Mouse (Mus musculus) liver, embryonic 16.5 days (tissue): ENCODE data around the gene Rcc1. TPM values are rescaled to one million over a fixed set of nuclear protein-coding genes. Genes with fewer than 3 reads are reported as not detected.
A peak's percentile ranks its signal among the peaks of the same experiment; 100 is the strongest.

Experiments
- ATAC-seq: fragments of 200-750 bp; cut with Nextera tagmentation; 2 replicates; pipeline ENCODE4 v1.8.0; 2017; ENCODE audit warnings: low read depth, mild to moderate bottlenecking, moderate number of reproducible peaks, moderate library complexity
- H3K27ac ChIP-seq: fragments of 300-500 bp; sonication (generic); 2 replicates; pipeline ENCODE4 v1.5.1; 2014; ENCODE audit warnings: mild to moderate bottlenecking, low read length
- H3K27me3 ChIP-seq: fragments of 300-500 bp; sonication (generic); 2 replicates; pipeline ENCODE4 v1.6.1; 2014; ENCODE audit warnings: low read depth, low read length, mixed read lengths; ENCODE audit not compliant: control insufficient read depth, insufficient read depth
- H3K36me3 ChIP-seq: fragments of 300-500 bp; sonication (generic); 2 replicates; pipeline ENCODE4 v1.6.1; 2014; ENCODE audit warnings: mild to moderate bottlenecking; ENCODE audit not compliant: control insufficient read depth, insufficient read depth
- H3K4me1 ChIP-seq: fragments of 300-500 bp; sonication (generic); 2 replicates; pipeline ENCODE4 v1.6.1; 2014; ENCODE audit warnings: low read depth, low read length, mixed read lengths; ENCODE audit not compliant: control insufficient read depth
- H3K4me2 ChIP-seq: fragments of 300-500 bp; sonication (generic); 2 replicates; pipeline ENCODE4 v1.6.1; 2014; ENCODE audit warnings: low read depth, low read length, mixed read lengths
- H3K4me3 ChIP-seq: fragments of 300-500 bp; sonication (generic); 2 replicates; pipeline ENCODE4 v1.5.1; 2014; ENCODE audit warnings: low read depth, mild to moderate bottlenecking, low read length
- H3K9ac ChIP-seq: fragments of 300-500 bp; sonication (generic); 2 replicates; pipeline ENCODE4 v1.6.1; 2014; ENCODE audit warnings: low read depth, low read length
- H3K9me3 ChIP-seq: fragments of 300-500 bp; sonication (generic); replicated peaks from 2 replicates; pipeline ENCODE4 v1.6.1; 2016; ENCODE audit warnings: low read length; ENCODE audit not compliant: control insufficient read depth
- WGBS: fragments of 180-500 bp; shearing (Covaris S2); extraction: QIAGEN DNeasy Blood & Tissue Kit; methylation state at CpG from one replicate; pipeline ENCODE4 v1.1.7; 2014; ENCODE audit not compliant: insufficient replicate concordance; 5-methylcytosine and 5-hydroxymethylcytosine counted together
- polyA plus RNA-seq: library from polyadenylated mRNA; unstranded; fragments of >200 nt; fragmentation: Nextera tagmentation; extraction: Ambion mirVana; gene quantifications from 2 replicates; pipeline ENCODE4 v1.2.1, GENCODE M21; 2015

The Rcc1 gene
- polyA plus RNA-seq = 41.3 and 44.2 TPM in 2 replicates

DNA sequence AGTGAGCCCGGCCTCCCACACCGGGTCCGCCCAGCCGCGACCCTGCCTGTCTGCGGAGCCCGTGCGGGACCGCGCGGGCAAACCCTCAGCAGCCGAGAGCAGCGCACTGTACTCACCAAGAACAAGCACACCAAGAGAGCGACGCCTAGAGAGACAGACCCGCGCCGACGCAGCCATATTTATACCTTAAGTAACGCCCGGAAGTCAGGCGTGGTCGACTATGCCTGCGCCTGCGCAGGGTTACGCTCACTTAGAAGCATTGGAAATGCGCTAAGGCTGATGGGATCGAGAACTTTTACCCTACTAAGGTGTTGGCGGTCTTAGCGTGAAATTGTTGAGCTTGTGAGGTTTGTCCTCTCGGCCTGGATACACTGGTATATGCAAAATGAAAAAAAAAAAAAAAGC lies at the start of gene Rcc1:
Gene Rcc1, minus strand, starts transcription at position 125 of the 405 bp plus-strand sequence.
- under 1% methylated on average over 31 of the region's 31 CpGs for WGBS

DNA sequence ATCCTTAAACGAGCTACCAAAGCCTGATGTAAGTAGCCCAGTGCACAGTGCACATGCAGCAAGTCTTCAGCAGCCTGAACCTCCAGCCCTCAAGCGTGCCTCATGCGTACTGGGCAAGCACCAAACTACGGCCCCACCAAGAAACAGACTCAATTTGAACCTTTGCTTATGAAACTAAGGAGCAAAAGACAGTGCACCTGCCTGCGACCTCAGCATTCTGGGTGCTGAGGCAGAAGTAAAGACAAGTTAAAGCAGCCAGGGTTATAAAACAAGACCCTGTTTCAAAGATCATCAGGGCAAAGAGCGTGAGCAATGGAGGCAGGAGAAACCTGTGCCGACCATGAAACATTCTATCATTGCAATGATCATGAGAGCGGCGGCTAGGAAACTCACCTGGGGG lies 47.6 kb upstream of the Rcc1 start:
- 83% methylated on average over 9 of the region's 9 CpGs for WGBS
- H3K4me3 ChIP-seq = no peak overlapping the region
- H3K9me3 ChIP-seq = no peaks in the 10 kb centered on the region
- H3K4me1 ChIP-seq = peaks cover 25% of the 10 kb centered on the region
- H3K27me3 ChIP-seq = no peaks in the 10 kb centered on the region
- no peaks in the 10 kb centered on the region for H3K36me3 ChIP-seq
- no peak overlapping the region for H3K27ac ChIP-seq
- no peak overlapping the region for H3K9ac ChIP-seq
- H3K4me2 ChIP-seq = no peak overlapping the region
- no peak for ATAC-seq

More for the DNA sequence above, at the start of gene Rcc1:
- H3K4me3 ChIP-seq = peak within 1 kb of the TSS; percentile 88
- H3K9me3 ChIP-seq = no peaks in the 10 kb centered on the region
- peak within 1 kb of the TSS; percentile 93 for H3K9ac ChIP-seq
- peak within 1 kb of the TSS; percentile 95 for H3K27ac ChIP-seq
- peaks cover 27% of the 10 kb centered on the region for H3K36me3 ChIP-seq
- ATAC-seq = peak; percentile 88
- no peaks in the 10 kb centered on the region for H3K27me3 ChIP-seq
- H3K4me2 ChIP-seq = peak within 1 kb of the TSS; percentile 74
- H3K4me1 ChIP-seq = peaks cover 46% of the 10 kb centered on the region

DNA sequence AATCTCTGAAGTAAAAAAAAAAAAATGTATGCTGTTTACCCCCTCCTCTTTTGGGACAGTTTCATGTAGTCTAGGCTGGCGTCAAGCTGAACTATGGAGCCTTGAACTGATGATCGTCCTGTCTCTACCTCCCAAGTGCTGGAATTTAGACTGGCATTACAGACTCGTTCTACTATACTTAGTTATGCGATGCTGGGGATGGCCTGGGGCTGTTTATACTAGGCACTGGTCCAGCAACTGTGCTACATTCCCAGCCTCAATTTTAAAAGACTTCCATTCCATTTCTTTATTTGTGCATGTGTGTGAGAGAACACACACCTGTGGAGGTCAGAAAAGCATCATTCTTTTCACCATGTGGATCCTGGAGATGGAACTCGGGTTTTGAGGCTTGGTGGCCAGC lies 45.5 kb upstream of the Rcc1 start:
- H3K36me3 ChIP-seq = no peaks in the 10 kb centered on the region
- no peak overlapping the region for H3K4me2 ChIP-seq
- ATAC-seq = no peak
- peaks cover 36% of the 10 kb centered on the region for H3K4me1 ChIP-seq
- no peak overlapping the region for H3K4me3 ChIP-seq
- H3K9me3 ChIP-seq = no peaks in the 10 kb centered on the region
- H3K27me3 ChIP-seq = no peaks in the 10 kb centered on the region
- no peak overlapping the region for H3K9ac ChIP-seq
- no peak overlapping the region for H3K27ac ChIP-seq
- WGBS = 81% methylated on average over 5 of the region's 5 CpGs

DNA sequence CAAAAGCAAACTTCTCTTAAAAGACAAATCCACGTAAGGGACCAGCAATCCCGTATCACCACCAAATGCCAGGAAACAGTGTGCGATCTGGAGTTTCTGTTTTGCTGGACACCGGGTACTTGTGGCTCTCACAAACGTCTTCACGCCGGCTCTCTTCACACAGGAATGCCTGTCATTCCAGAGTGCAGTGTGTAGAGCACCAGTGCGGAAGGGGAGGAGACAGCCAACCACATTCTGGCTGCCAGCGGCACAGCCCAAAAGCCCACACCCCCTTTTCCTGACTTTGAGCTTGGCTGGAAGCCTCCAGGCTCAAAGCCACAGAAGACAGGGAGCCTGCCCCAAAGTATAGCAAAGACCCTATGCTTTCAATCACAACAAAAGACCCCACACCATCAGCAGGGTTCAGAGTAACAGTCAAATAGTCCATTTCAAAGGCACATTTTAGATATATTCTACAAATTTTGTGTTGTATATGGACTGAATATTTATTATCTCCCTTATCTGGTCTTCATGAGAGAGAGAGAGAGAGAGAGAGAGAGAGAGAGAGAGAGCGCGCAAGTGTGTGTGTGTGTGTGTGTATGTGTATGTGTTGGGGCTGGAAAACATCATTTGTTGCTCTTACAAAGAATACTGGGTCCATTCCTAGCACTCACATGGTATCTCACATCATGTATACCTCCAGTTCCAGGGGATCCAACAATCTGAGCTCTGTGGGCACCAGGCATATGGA lies 44.8 kb upstream of the Rcc1 start:
- Histone ChIP-seq H3K4me3 (peak overlapping the region; percentile 52), H3K27ac (peak overlapping the region; percentile 41), H3K36me3 (no peaks in the 10 kb centered on the region), H3K9me3 (no peaks in the 10 kb centered on the region), H3K4me2 (peak overlapping the region; percentile 63), H3K27me3 (no peaks in the 10 kb centered on the region), H3K4me1 (peaks cover 36% of the 10 kb centered on the region), H3K9ac (peak overlapping the region; percentile 34)
- 15% methylated on average over 11 of the region's 11 CpGs for WGBS
- peak; percentile 90 for ATAC-seq

DNA sequence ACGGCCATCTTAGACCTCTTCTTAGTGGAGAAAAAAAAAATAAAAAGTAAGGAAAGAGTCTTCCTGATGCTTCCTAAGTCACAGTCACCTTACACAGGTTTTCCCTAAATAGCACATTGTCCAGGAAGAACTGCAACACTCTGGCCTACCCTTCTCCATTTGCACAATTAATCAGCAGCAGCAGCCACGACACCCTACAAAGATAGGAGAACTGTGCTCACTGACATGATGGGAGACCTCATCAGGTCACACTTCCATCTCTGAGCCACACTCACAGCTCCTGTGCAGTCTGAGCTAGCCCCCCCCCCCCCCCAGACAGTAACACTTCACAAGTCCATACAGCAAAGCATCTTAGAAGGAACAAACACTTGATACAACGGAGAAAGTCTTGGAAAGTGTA lies 43.7 kb upstream of the Rcc1 start:
- Histone ChIP-seq H3K9ac (peak overlapping the region; percentile 34), H3K4me3 (peak overlapping the region; percentile 52), H3K27ac (no peak overlapping the region; the same call in 1 of the 2 replicates), H3K4me1 (peaks cover 36% of the 10 kb centered on the region), H3K4me2 (peak overlapping the region; percentile 63), H3K27me3 (no peaks in the 10 kb centered on the region), H3K9me3 (no peaks in the 10 kb centered on the region), H3K36me3 (peaks cover 3% of the 10 kb centered on the region; the same call in 1 of the 2 replicates)
- WGBS = 58% methylated on average over 3 of the region's 3 CpGs
- ATAC-seq = peak; percentile 28

DNA sequence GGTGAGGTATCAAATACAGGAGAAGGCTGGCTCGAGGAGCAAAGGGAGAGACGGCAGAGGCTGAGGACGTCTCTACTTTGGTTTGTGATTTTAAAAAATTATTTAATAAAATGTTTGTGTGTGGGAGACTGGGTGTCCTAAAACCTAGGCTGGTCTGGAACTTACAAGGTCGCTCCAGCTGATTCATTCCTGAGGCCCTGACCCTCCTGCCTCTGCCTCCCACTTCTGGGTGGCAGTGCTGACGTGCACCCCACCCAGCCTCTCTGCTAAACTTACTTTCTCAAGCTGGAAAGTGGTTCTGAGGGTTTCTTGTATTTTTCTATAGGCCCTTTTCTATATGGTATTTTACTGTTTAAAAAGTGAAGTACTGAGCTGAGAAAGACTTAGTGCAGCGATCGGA lies 42.8 kb upstream of the Rcc1 start:
- Histone ChIP-seq H3K27ac (no peak overlapping the region), H3K36me3 (peaks cover 3% of the 10 kb centered on the region; the same call in 1 of the 2 replicates), H3K9me3 (no peaks in the 10 kb centered on the region), H3K4me3 (no peak overlapping the region), H3K27me3 (no peaks in the 10 kb centered on the region), H3K4me1 (peaks cover 39% of the 10 kb centered on the region), H3K9ac (no peak overlapping the region), H3K4me2 (peak overlapping the region; percentile 21)
- no peak for ATAC-seq
- 74% methylated on average over 7 of the region's 7 CpGs for WGBS

DNA sequence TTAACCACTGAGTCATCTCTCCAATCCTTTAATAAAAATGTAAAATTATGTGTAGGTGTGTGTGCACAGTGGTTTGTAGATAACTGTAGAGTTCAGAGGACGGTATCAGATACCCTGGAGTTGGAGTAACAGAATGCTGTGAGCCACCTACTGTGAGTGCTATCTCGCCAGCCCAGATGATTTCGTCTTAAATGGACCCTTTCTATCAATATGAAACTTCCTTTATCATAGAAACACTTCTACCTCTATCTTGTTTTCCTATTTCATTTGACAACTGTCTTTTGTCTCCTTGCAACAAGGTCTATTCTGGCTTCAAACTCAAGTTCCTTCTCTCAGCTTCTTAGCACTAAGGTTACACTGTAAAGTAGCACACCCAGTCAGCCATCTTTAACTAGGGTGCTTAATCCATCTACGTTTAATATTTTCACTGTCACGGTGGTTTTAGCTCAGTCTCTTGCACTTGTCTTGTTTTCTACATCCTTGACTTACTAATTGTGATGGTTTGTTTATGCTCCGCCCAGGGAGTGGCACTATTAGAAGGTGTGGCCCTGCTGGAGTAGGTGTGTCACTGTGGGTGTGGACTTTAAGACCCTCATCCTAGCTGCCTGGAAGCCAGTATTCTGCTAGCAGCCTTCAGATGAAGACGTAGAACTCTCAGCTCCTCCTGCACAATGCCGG lies 37.8 kb upstream of the Rcc1 start:
- Histone ChIP-seq H3K27ac (peak overlapping the region; percentile 83), H3K4me2 (peak overlapping the region; percentile 6; the same call in 1 of the 2 replicates)

DNA sequence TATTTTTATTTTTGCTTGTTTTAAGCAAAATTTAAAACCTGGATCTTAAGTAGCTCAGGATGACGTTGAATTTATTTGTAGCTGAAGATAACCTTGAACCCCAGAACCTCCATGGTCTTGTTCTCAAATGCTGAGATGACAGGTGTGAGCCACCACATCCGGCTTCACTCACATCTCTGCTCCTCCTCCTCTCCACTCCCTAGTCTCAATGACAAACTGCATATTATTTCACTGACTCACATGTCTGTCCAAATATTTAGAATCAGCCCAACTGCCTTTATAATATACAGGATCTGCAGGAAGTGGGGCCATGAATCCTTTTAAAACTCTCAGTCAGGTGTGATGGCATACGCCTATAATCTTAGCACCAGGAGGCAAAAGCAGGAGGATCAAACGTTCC lies 35.9 kb upstream of the Rcc1 start:
- no peak overlapping the region for H3K27ac ChIP-seq
- peaks cover 24% of the 10 kb centered on the region for H3K4me1 ChIP-seq
- no peak overlapping the region for H3K9ac ChIP-seq
- no peak overlapping the region for H3K4me3 ChIP-seq
- no peak for ATAC-seq
- no peak overlapping the region for H3K4me2 ChIP-seq
- no peaks in the 10 kb centered on the region for H3K27me3 ChIP-seq
- H3K9me3 ChIP-seq = no peaks in the 10 kb centered on the region
- 72% methylated on average over 4 of the region's 4 CpGs for WGBS
- peaks cover 8% of the 10 kb centered on the region for H3K36me3 ChIP-seq

More for the DNA sequence above, 37.8 kb upstream of the Rcc1 start:
- H3K4me3 ChIP-seq = no peak overlapping the region
- WGBS = 44% methylated on average over 8 of the region's 8 CpGs
- no peaks in the 10 kb centered on the region for H3K27me3 ChIP-seq
- H3K36me3 ChIP-seq = peaks cover 3% of the 10 kb centered on the region
- no peak overlapping the region for H3K9ac ChIP-seq
- ATAC-seq = peak; percentile 93
- no peaks in the 10 kb centered on the region for H3K9me3 ChIP-seq
- peaks cover 36% of the 10 kb centered on the region for H3K4me1 ChIP-seq

DNA sequence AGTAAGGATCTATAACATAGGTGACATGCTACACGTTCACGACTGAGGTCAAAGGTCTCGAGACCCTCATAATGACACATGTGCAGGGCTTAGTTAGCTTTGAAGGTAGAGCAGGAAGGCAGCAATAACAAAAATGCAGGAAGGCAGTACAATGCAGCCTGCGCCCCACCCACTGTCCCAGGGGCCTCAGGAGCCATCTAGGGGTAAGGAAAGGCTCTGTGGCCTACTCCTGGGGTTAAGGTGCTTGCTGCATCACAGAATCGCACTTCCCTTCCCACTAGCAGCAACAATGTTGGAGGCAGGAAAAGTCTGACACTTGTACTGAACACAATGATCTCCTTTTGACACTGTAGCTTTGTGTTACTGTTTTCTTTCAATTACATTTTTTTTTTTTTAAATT lies 34.2 kb upstream of the Rcc1 start:
- no peak overlapping the region for H3K9ac ChIP-seq

More for the DNA sequence above, 34.2 kb upstream of the Rcc1 start:
- 72% methylated on average over 5 of the region's 5 CpGs for WGBS
- H3K4me1 ChIP-seq = peaks cover 24% of the 10 kb centered on the region
- H3K4me3 ChIP-seq = no peak overlapping the region
- ATAC-seq = no peak
- no peak overlapping the region for H3K4me2 ChIP-seq
- H3K27me3 ChIP-seq = no peaks in the 10 kb centered on the region
- peaks cover 8% of the 10 kb centered on the region for H3K36me3 ChIP-seq
- no peak overlapping the region for H3K27ac ChIP-seq
- no peaks in the 10 kb centered on the region for H3K9me3 ChIP-seq
